Mouse (Mus musculus) testis, adult 2 months (tissue): Measurements from ENCODE around the gene Emp3. TPM values are rescaled to one million over a fixed set of nuclear protein-coding genes. Genes with fewer than 3 reads are reported as not detected.
"Not testable (repeated sequence)": the region's sequence is repeated elsewhere in the genome, so short reads cannot be mapped to it uniquely, and the experiment has no call there.

Experiments used
- H3K27ac ChIP-seq: fragments of 200-500 bp; 2 replicates; pipeline ENCODE4 v1.5.1; 2012; ENCODE audit warnings: low read depth, low read length; ENCODE audit not compliant: control insufficient read depth, insufficient read depth
- H3K27me3 ChIP-seq: fragments of 200-500 bp; 2 replicates; pipeline ENCODE4 v1.6.1; 2012; ENCODE audit warnings: mild to moderate bottlenecking, low read length, moderate library complexity; ENCODE audit not compliant: control insufficient read depth, insufficient read depth
- H3K36me3 ChIP-seq: fragments of 200-500 bp; 2 replicates; pipeline ENCODE4 v1.6.1; 2012; ENCODE audit warnings: mild to moderate bottlenecking, low read length; ENCODE audit not compliant: control insufficient read depth, insufficient read depth
- H3K4me1 ChIP-seq: fragments of 200-500 bp; 2 replicates; pipeline ENCODE4 v1.6.1; 2012; ENCODE audit warnings: low read length; ENCODE audit not compliant: control insufficient read depth, insufficient read depth
- H3K4me3 ChIP-seq: fragments of 200-500 bp; 2 replicates; pipeline ENCODE4 v1.5.1; 2012; ENCODE audit warnings: low read depth, mild to moderate bottlenecking, low read length, moderate library complexity, mixed read lengths; ENCODE audit not compliant: control insufficient read depth
- CTCF ChIP-seq: fragments of 200-500 bp; IDR thresholded peaks from 2 replicates; pipeline ENCODE4 v1.5.1; 2012; ENCODE audit warnings: low read depth, mild to moderate bottlenecking, inconsistent platforms, low read length, moderate library complexity; ENCODE audit not compliant: control insufficient read depth, insufficient read depth, insufficient replicate concordance
- POLR2A ChIP-seq: fragments of 200-500 bp; IDR thresholded peaks from 2 replicates; pipeline ENCODE4 v1.6.1; 2012; ENCODE audit warnings: low read depth, mild to moderate bottlenecking, inconsistent platforms, low read length, moderate library complexity; ENCODE audit not compliant: control insufficient read depth
- polyA plus RNA-seq: library from polyadenylated mRNA; depleted of rRNA; stranded (reverse); fragments of >200 nt; gene quantifications from 2 replicates; pipeline ENCODE4 v1.2.3, GENCODE M21; 2012

Emp3 gene
- polyA plus RNA-seq, 1 experiment, result 80.7 TPM

DNA sequence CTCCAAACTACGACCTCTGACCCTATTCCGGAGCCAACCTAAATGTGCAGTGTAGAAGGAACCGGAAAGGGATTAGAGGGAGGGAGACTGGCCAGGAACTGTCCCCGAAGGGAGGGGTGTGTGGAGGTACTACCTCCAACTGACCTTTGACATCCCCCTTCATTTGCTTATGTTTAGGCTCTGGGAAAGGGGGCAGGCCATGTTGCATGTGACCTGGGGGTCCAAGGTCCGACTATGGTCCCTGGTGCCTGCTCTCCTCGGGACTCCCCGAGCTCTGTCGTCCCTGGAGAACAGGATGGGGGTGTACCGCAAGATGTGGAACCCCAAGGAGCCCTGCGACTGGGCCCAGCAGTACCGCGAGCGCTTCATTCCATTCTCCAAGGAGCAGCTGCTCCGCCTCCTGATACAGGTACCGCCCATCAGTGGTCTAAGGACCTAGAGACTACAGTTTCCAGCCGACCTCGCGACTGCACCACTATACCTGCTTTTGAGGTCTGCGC is 23.9 kb downstream of the Emp3 start:
- no peaks in the 10 kb centered on the region; the same call in 1 of the 2 replicates for H3K36me3 ChIP-seq
- no peaks in the 10 kb centered on the region for H3K27me3 ChIP-seq
- H3K4me3 ChIP-seq, result peak overlapping the region; percentile 85
- H3K27ac ChIP-seq, result peak overlapping the region; percentile 91
- TF ChIP-seq CTCF (no peak), POLR2A (0 out of 2 replicates have a peak, but pooled peaks have one; percentile 16)
- peaks cover 13% of the 10 kb centered on the region for H3K4me1 ChIP-seq

DNA sequence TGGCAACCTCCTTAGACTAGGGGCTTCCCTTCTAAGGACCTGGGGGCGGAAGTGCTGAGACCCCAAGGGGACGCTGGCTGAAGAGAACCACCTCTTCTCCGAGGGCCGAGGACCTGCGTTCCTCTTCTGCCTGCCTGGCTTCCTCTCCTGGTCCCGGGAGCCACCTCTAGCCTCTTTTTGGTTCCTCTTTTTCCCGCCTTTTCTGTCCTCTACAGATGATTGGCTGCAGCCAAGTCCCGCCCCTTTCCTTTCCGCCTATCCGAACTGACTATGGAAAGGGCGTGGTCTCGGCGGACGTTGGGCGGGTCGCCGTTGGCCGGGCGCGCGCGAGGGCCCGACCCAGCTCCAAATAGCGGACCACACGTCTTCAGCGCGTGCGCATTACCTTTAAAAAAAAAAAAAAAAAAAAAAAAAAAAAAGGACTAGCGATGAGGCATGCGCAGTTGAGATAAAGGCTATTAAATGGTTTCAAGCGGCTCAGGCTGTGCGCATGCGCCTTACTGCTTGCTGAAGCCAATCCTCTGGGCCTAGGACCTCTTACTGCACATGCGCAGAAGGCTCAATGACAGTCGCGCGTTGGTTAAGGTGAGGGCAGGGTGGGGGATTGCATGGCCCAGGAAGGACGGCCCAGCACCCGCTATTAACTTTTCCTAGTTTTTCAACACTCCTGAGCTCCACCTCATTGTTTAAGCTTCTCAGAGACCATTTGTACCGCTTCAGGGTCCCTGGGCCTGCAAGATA is 24.5 kb downstream of the Emp3 start, which contains the start of the genes Syngr4 and Tmem143:
Gene Syngr4, minus strand, starts transcription at position 198 of the 741 bp plus-strand sequence.
Gene Tmem143, plus strand, starts transcription at position 425 of the 741 bp plus-strand sequence.
- Histone ChIP-seq H3K27me3 (no peaks in the 10 kb centered on the region), H3K4me1 (peaks cover 13% of the 10 kb centered on the region), H3K36me3 (no peaks in the 10 kb centered on the region; the same call in 1 of the 2 replicates), H3K27ac (peak within 1 kb of the TSS; percentile 97), H3K4me3 (peak within 1 kb of the TSS; percentile 95)
- TF ChIP-seq CTCF (0 out of 2 replicates have a peak, but pooled peaks have one; percentile 1), POLR2A (peak; percentile 83; the same call in 1 of the 2 replicates)

DNA sequence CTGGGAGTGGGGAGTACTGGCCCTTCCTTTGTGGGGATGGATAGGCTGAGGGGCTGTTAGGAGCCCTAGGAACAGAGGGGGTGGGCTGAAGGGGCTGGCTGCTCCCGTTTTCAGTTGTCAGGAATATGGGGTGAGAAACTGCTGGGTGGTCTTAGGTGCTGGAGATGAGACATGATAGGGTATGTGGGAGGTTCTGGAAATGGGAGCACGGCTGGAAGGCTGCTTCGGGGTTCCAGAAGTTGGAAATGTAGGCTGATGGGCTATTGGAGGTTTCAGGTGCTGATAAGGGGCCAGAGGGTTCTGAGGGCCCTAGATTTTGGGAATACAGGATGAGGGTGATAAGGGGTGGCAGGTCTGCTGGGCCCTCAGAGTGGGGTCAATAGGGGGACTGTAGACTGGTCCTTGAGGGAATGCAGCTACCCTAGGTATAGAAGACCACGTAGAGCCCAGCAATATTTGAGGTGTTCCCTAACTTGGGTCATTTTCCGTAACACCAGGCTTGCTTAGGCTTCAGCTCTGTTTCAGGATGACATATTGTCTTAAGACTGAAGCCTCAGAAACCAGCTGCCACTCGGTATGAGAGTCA is 25.2 kb downstream of the Emp3 start:
- H3K27me3 ChIP-seq, result no peaks in the 10 kb centered on the region
- TF ChIP-seq POLR2A, result no peak
- no peak for TF ChIP-seq CTCF
- H3K4me1 ChIP-seq, result peaks cover 13% of the 10 kb centered on the region
- no peaks in the 10 kb centered on the region; the same call in 1 of the 2 replicates for H3K36me3 ChIP-seq
- peak overlapping the region; percentile 95 for H3K4me3 ChIP-seq
- peak overlapping the region; percentile 97 for H3K27ac ChIP-seq

DNA sequence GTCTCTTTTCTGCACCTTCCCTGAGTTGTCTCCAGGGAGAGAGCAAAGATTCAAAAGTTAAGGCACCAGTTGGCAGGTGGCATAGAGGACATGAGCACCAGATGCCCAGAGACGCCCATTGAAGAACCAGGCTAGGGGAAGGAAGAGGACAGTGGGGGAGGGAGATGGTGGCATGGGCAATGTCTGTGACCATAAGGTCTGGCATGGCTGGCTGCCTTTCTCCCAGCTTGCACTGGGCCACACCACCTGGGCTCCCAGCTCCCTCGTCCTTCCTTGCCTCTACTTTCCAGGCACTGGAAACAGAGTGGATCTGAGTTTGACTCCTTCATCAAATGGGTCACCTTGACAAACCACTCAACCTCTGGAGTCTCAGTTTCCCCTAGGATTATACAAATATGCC is 28.6 kb downstream of the Emp3 start:
- Histone ChIP-seq H3K27ac (no peak overlapping the region), H3K4me3 (no peak overlapping the region), H3K4me1 (peaks cover 13% of the 10 kb centered on the region), H3K36me3 (peaks cover 1% of the 10 kb centered on the region), H3K27me3 (no peaks in the 10 kb centered on the region)
- TF ChIP-seq POLR2A (peak; percentile 14; the same call in 1 of the 2 replicates), CTCF (no peak)

DNA sequence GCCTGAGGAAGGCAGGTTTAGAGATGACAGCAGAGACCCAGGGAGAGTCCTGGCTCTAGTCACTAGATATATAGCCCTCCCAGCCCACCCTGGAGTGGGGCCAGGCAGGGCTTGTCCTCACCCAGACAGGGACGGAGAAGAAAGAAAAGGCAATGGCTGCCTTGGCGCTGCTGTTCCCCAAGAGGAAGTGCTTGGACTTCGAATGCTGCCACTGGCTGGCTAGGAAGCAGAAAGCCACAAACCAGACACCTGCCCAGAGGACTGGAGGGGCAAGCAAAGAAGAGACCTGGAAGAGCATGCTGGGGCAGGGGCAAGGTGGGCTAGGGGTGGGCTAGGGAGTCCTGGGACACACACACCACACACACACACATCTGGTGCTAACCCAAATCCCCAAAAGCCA is 34.0 kb downstream of the Emp3 start:
- H3K4me3 ChIP-seq, result no peak overlapping the region

DNA sequence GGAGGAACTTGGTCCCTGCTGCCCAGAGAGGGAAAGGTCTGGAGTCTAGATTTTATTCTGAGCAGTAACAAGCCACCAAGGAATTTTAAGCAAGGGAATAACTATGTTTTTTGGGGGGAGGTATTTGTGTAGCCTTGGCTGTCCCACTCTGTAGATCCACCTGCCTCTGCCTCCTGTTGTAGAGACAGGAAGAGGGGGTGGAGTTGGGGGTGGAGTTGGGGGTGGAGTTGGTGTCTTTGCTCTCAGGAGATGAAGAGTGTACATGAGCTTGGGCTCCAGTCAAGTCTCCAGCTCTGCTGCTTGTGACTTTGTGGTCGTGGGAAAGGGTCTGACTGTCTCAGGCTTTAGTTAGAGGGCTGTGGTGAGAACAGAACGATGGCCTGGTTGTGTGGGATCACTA is 40.2 kb downstream of the Emp3 start:
- H3K4me3 ChIP-seq, result no peak overlapping the region
- H3K27me3 ChIP-seq, result no peaks in the 10 kb centered on the region
- TF ChIP-seq CTCF, result no peak
- no peak for TF ChIP-seq POLR2A
- H3K27ac ChIP-seq, result no peak overlapping the region
- H3K36me3 ChIP-seq, result peaks cover 1% of the 10 kb centered on the region
- H3K4me1 ChIP-seq, result no peaks in the 10 kb centered on the region

More for the DNA sequence above, 34.0 kb downstream of the Emp3 start:
- H3K27me3 ChIP-seq, result no peaks in the 10 kb centered on the region
- H3K27ac ChIP-seq, result no peak overlapping the region
- peaks cover 2% of the 10 kb centered on the region for H3K36me3 ChIP-seq
- TF ChIP-seq POLR2A (no peak), CTCF (no peak)
- H3K4me1 ChIP-seq, result no peaks in the 10 kb centered on the region

DNA sequence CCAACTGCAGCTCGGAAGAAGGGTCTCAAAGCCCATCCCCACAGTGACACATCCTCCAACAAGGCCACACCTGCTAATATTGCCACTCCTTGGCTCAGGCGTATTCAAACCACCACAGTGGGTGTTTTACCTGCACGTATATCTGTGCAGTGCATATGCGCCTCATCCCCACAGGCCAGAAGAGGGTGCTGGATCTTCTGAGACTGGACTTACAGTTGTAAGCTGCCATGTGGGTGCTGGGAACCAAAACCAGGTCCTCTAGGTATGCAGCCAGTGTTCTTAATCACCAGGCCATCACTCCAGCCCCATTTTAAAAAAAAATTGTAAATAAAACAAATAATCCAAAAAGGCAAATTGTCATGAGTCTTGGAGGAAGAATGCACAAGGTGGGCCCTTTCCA is 40.7 kb downstream of the Emp3 start:
- no peaks in the 10 kb centered on the region for H3K4me1 ChIP-seq
- TF ChIP-seq POLR2A (no peak), CTCF (no peak)
- no peaks in the 10 kb centered on the region for H3K27me3 ChIP-seq
- H3K36me3 ChIP-seq, result peaks cover 1% of the 10 kb centered on the region
- H3K27ac ChIP-seq, result no peak overlapping the region
- H3K4me3 ChIP-seq, result no peak overlapping the region

DNA sequence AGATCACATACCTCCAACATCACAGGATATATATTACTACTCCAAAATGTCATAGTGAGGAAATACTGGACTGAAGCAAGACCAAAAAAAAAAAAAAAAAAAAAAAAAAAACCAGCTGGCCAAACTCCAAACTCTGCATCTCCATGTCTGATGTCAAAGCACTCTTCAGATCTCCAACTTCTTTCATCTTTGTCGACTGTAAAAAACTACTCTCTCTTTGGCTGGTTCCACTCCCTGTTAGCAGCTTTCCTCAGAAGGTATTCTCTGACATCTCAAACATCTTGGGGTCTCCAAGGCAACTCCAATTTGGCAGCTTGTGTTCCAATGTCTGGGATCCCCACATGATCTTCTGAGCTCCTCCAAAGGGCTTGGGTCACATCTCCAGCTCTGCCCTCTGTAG is 42.9 kb downstream of the Emp3 start, which contains the start of gene Grin2d:
Gene Grin2d, minus strand, starts transcription at position 101 of the 400 bp plus-strand sequence.
- H3K27ac ChIP-seq, H3K4me3 ChIP-seq, H3K36me3 ChIP-seq: not testable (repeated sequence)

More for the DNA sequence above, 42.9 kb downstream of the Emp3 start, which contains the start of gene Grin2d:
- H3K27me3 ChIP-seq, H3K4me1 ChIP-seq: not testable (repeated sequence)
